Mouse (Mus musculus) layer of hippocampus, adult 11-12 months (tissue): ENCODE results near the gene Gm4767.
A peak's percentile ranks its signal among the peaks of the same experiment; 100 is the strongest.
"Not testable (repeated sequence)": the region's sequence is repeated elsewhere in the genome, so short reads cannot be mapped to it uniquely, and the experiment has no call there.

Source experiments
- DNase-seq: peaks from one replicate; pipeline ENCODE4 v3.0.0; 2022; ENCODE audit warnings: low spot score

The Gm4767 gene

DNA sequence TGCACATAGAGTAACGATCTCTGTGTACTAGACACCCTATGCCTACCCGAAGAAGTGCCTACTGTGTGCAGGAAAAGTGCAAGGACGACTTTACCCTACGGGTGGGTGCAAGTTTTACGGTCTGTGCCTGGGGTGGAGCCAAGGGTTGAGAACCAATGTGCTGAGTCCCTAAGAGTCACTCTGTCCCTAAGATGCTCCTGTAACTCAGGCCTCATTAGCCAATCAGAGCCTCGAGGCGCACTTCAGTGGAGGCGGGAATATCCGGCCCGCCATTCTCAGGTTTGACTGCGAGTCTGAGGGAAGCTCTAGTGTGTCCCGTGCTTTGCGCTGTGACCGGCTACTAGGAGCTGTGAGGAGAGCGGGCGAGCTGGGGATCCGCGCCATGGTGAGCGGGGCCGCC lies at the start of gene Gm4767:
Gene Gm4767 (plus strand): TSS at position 288 of the 400 bp plus-strand sequence.
- not testable (repeated sequence) for DNase-seq

DNA sequence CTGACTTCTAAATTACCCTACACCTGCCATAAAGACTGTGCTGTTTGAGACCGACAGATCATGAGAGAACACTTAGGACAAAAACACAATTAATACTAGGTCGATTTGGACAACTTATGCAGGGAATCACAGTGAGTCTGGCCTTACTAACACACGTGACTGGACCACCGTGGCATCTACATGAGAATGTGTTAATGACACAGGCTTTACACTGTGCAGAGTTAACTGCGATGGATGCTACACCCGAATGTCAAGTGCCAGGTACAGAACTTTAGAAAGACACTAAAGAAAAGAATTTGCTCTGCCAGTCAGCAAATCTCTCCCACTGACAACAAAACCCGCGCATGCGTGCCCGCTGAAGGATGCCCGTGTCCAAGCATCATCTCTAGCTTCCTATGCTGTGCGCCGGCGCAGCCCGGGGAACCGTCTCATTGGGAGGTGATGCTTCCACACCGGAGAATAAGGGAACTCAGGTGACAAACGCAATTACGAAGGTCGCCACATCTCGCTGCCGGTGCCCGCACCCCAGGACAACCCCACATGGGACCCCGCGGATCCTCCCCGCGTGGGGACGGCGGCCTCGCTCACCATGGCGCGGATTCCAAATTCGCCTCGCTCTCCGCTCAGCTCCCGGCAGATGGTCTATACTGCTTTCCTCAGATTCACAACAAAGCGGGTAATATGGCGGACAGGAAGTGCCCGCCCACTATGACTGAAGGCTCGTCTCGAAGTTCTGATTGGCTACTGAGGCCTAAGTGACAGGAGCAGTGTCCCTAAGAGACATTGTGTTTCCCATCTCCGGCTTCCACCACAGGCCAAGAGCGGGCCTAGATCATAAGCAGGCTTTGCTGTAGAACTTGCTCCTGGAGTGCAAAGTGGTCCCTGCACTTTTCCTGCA lies 41.2 kb upstream of the Gm4767 start, which contains the start of gene Gm3055:
Gene Gm3055 (minus strand): TSS at position 656 of the 898 bp plus-strand sequence.
- not testable (repeated sequence) for DNase-seq

DNA sequence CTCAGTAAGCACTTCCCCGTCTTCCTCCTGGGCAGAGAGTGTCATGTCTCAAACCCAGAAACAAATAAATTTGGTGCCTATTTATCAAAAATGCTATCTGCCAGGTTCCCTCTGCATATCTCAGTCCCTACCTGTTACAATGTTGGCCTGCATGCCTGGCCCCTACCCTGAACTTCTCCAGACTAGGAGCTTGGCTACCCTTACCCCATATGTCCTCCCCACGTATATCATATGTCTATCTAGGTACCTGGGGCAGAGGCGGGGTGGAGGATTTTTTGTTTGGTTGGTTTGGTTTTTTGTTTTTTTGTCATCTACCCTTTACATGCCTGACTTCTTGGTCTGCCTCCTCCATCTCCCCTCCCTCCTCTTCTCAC lies 40.6 kb upstream of the Gm4767 start:
- DNase-seq: not testable (repeated sequence)

DNA sequence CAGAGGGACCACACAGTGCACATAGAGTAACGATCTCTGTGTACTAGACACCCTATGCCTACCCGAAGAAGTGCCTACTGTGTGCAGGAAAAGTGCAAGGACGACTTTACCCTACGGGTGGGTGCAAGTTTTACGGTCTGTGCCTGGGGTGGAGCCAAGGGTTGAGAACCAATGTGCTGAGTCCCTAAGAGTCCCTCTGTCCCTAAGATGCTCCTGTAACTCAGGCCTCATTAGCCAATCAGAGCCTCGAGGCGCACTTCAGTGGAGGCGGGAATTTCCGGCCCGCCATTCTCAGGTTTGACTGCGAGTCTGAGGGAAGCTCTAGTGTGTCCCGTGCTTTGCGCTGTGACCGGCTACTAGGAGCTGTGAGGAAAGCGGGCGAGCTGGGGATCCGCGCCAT lies 34.2 kb downstream of the Gm4767 start:
- not testable (repeated sequence) for DNase-seq

DNA sequence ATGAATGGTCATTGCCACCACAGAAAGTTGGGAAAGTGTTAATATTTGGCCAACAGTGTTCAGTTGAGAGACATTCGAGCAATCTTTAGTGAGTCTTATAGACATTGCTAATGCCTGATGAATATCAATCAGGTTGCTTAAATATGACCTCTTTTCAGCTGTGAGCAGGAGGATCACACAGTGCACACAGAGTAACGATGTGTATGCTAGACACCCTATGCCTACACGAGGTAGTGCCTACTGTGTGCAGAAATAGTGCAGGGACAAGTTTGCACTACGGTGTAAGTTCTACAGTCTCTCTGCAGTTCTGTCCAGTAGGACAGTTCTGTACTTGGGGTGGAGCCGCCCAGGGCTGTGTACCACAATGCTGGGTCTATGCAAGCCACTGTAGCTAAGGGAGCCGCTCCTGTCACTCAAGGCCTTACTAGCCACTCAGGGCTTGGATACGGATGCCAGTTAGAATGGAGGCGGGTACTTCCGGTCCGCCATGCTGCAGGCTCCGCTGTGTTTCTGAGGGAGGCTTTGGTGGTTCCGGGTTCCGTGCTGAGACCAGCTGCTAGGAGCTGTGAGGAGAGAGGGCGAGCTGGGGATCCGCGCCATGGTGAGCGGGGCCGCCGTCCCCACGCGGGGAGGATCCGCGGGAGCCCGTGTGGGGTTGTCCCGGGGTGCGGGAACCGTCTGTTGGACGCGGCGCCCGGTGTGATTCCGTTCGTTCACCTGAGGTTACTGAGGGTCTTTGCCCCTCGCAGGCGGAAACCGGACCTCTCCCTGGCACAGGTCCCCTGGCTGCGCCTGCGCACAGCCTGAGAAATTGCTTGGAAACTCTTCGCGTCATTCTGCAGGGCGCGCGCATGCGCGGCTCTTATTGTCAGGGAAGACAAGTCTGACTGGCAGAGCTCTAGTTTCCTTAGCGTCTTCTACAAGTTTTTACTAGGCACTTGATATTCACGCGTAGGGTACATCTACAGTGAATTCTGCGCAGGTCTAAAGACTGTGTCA lies 51.7 kb downstream of the Gm4767 start, which contains the start of gene Gm32687:
Gene Gm32687 (plus strand): TSS at position 526 of the 999 bp plus-strand sequence.
- peak; percentile 1 for DNase-seq
